Comparison of ENCODE assay signal across 8 mouse cellular contexts in genomic region chr13:116711866-116712593, GRCm38 (mm10).
DNase-seq lines count a peak whose midpoint lies in the region; ATAC-seq and TF ChIP-seq lines count a peak whose summit lies in the region.

No protein-coding gene starts in this region.

- H3K4me3 ChIP-seq in C2C12 (ENCODE audit: insufficient read depth, poor library complexity, severe bottlenecking), result no peak overlapping the region
- peak overlapping the region; percentile 29 for H3K4me3 ChIP-seq in embryonic facial prominence, embryonic 12.5 days
- peak overlapping the region; percentile 53 for H3K4me3 ChIP-seq in heart, embryonic 15.5 days
- H3K4me3 ChIP-seq in liver, embryonic 13.5 days (replicated peaks), result peak overlapping the region; percentile 12

- WGBS in embryonic facial prominence, embryonic 12.5 days, result 1% methylated on average over 24 of the region's 24 CpGs
- WGBS in heart, embryonic 15.5 days, result under 1% methylated on average over 24 of the region's 24 CpGs
- WGBS in liver, embryonic 13.5 days (ENCODE audit: insufficient replicate concordance), result under 1% methylated on average over 24 of the region's 24 CpGs

- peaks cover 4% of the 10 kb centered on the region; the same call in 1 of the 2 replicates for H3K4me1 ChIP-seq in embryonic facial prominence, embryonic 12.5 days
- peaks cover 16% of the 10 kb centered on the region for H3K4me1 ChIP-seq in heart, embryonic 15.5 days (replicated peaks)
- H3K4me1 ChIP-seq in liver, embryonic 13.5 days (replicated peaks), result no peaks in the 10 kb centered on the region

- peak; percentile 63 for TF ChIP-seq CTCF in C2C12 (IDR thresholded peaks at IDR 0.05; ENCODE audit: control insufficient read depth, insufficient read depth, insufficient read length)

- peak; percentile 66; the same call in 1 of the 2 replicates for ATAC-seq in embryonic facial prominence, embryonic 12.5 days (ENCODE audit: insufficient number of reproducible peaks, insufficient read depth, low FRiP score, low TSS enrichment)
- peak; percentile 71 for ATAC-seq in heart, embryonic 15.5 days (replicated peaks; ENCODE audit: insufficient number of reproducible peaks, insufficient read depth, low FRiP score, low read depth)
- ATAC-seq in liver, embryonic 13.5 days (ENCODE audit: low read depth), result no peak

- peak overlapping the region; percentile 20; the same call in 1 of the 2 replicates for H3K9ac ChIP-seq in embryonic facial prominence, embryonic 12.5 days
- H3K9ac ChIP-seq in heart, embryonic 15.5 days, result peak overlapping the region; percentile 33
- H3K9ac ChIP-seq in liver, embryonic 13.5 days, result no peak overlapping the region

- H3ac ChIP-seq in C2C12 (ENCODE audit: control insufficient read depth, insufficient read length, low read depth), result no peak overlapping the region

- DNase-seq in adrenal gland, adult 18-20 months (ENCODE audit: low spot score in 2 of 2), result peak; percentile 48 to 57
- DNase-seq in kidney, postnatal 14 days, result peak; percentile 73
- DNase-seq in liver, embryonic 13.5 days, result peak; percentile 2
- peak; percentile 65 for DNase-seq in neural tube, embryonic 10.5 days (ENCODE audit: extremely low spot score, low spot score)
- peak; percentile 54 for DNase-seq in thymus, postnatal 0 days (ENCODE audit: low spot score)

- H3K27ac ChIP-seq in embryonic facial prominence, embryonic 12.5 days, result no peak overlapping the region
- no peak overlapping the region for H3K27ac ChIP-seq in heart, embryonic 15.5 days
- no peak overlapping the region for H3K27ac ChIP-seq in liver, embryonic 13.5 days

- no peaks in the 10 kb centered on the region for H3K27me3 ChIP-seq in C2C12 (ENCODE audit: control insufficient read depth, insufficient read depth, insufficient read length)
- peaks cover 37% of the 10 kb centered on the region for H3K27me3 ChIP-seq in embryonic facial prominence, embryonic 12.5 days
- H3K27me3 ChIP-seq in heart, embryonic 15.5 days, result peaks cover 64% of the 10 kb centered on the region
- H3K27me3 ChIP-seq in liver, embryonic 13.5 days, result peaks cover 55% of the 10 kb centered on the region

- peak overlapping the region; percentile 54 for H3K4me2 ChIP-seq in embryonic facial prominence, embryonic 12.5 days (replicated peaks)
- peak overlapping the region; percentile 82 for H3K4me2 ChIP-seq in heart, embryonic 15.5 days
- peak overlapping the region; percentile 52 for H3K4me2 ChIP-seq in liver, embryonic 13.5 days

- no peaks in the 10 kb centered on the region for H3K36me3 ChIP-seq in C2C12 (ENCODE audit: control insufficient read depth, insufficient read depth)
- H3K36me3 ChIP-seq in embryonic facial prominence, embryonic 12.5 days, result no peaks in the 10 kb centered on the region
- no peaks in the 10 kb centered on the region for H3K36me3 ChIP-seq in heart, embryonic 15.5 days
- H3K36me3 ChIP-seq in liver, embryonic 13.5 days, result no peaks in the 10 kb centered on the region

- no peaks in the 10 kb centered on the region for H3K9me3 ChIP-seq in embryonic facial prominence, embryonic 12.5 days
- H3K9me3 ChIP-seq in heart, embryonic 15.5 days (replicated peaks), result no peaks in the 10 kb centered on the region
- no peaks in the 10 kb centered on the region for H3K9me3 ChIP-seq in liver, embryonic 13.5 days (replicated peaks)

- no peaks in the 10 kb centered on the region for H3K79me3 ChIP-seq in C2C12 (ENCODE audit: low read depth)

- no peaks in the 10 kb centered on the region for H3K79me2 ChIP-seq in C2C12 (ENCODE audit: control insufficient read depth, insufficient read depth)

TF ChIP-seq in C2C12, 6 proteins besides CTCF, POLR2A, EP300 and RAD21:
- no peak for TF ChIP-seq MAX (IDR thresholded peaks at IDR 0.05)
- no peak for TF ChIP-seq MYOD1 (IDR thresholded peaks at IDR 0.05; ENCODE audit: control insufficient read depth, insufficient read length, low read depth)
- no peak for TF ChIP-seq MYOG (IDR thresholded peaks at IDR 0.05; ENCODE audit: control insufficient read depth, extremely low read depth, insufficient read length)
- no peak for TF ChIP-seq CEBPB (IDR thresholded peaks at IDR 0.05; ENCODE audit: low read depth)
- TF ChIP-seq USF1 (IDR thresholded peaks at IDR 0.05; ENCODE audit: low read depth), result no peak
- TF ChIP-seq FOSL1 (IDR thresholded peaks at IDR 0.05; ENCODE audit: insufficient read depth, low read length, poor library complexity, severe bottlenecking), result no peak

Comparison
In these comparisons a context has a peak if more than half of its experiments do, and no peak if none do; other contexts are left out.
1. DNase-seq: peak in every context shown above with its lines; median percentile 73 in kidney, postnatal 14 days; 65 in neural tube, embryonic 10.5 days; 54 in thymus, postnatal 0 days; 52 in adrenal gland, adult 18-20 months; 2 in liver, embryonic 13.5 days.